Mouse (Mus musculus) adrenal gland, postnatal 14 days (tissue): Measurements from ENCODE around the gene Mpnd. TPM values are rescaled to one million over a fixed set of nuclear protein-coding genes. Genes with fewer than 3 reads are reported as not detected.

ENCODE experiments used
- DNase-seq: peaks from one replicate; pipeline ENCODE4 v3.0.0; 2021; ENCODE audit warnings: mixed read lengths
- total RNA-seq: library from RNA; stranded (reverse); gene quantifications from 2 replicates; pipeline ENCODE4 v1.2.3, GENCODE M21; 2021

Mpnd gene
- total RNA-seq, 1 experiment from 2014 or later, result 86.1 TPM

- peak; percentile 66 for DNase-seq
These were observed 19.2 kb upstream of the Mpnd start, which contains the start of gene Fsd1 for GRCm38 (mm10) chr17:55986030-55986961. Fsd1 (plus strand) TSS chr17:55986509.

GRCm38 (mm10) chr17:55990278-55990898 lies 15.1 kb upstream of the Mpnd start:
- no peak for DNase-seq

- DNase-seq, result peak; percentile 86
These were observed 9.5 kb upstream of the Mpnd start for GRCm38 (mm10) chr17:55996007-55996406.

GRCm38 (mm10) chr17:55999794-56000499 lies 5.6 kb upstream of the Mpnd start:
- no peak for DNase-seq

- DNase-seq, result no peak
These were observed 2.5 kb upstream of the Mpnd start for GRCm38 (mm10) chr17:56003000-56003399.

- DNase-seq, result no peak
These were observed 1.4 kb downstream of the Mpnd start for GRCm38 (mm10) chr17:56006956-56007355.

- peak; percentile 9 for DNase-seq
These were observed 2.2 kb downstream of the Mpnd start for GRCm38 (mm10) chr17:56007444-56008355.

GRCm38 (mm10) chr17:56008356-56009087 lies 3.0 kb downstream of the Mpnd start:
- peak; percentile 97 for DNase-seq

- DNase-seq, result peak; percentile 97
These were observed 3.8 kb downstream of the Mpnd start for GRCm38 (mm10) chr17:56009088-56009961.

- DNase-seq, result peak; percentile 15
These were observed 4.4 kb downstream of the Mpnd start for GRCm38 (mm10) chr17:56009962-56010240.

- peak; percentile 21 for DNase-seq
These were observed 4.7 kb downstream of the Mpnd start for GRCm38 (mm10) chr17:56010255-56010654.

GRCm38 (mm10) chr17:56010681-56011080 lies 5.2 kb downstream of the Mpnd start:
- peak; percentile 93 for DNase-seq

- no peak for DNase-seq
These were observed 5.9 kb downstream of the Mpnd start for GRCm38 (mm10) chr17:56011441-56011840.

- DNase-seq, result no peak
These were observed 9.8 kb downstream of the Mpnd start for GRCm38 (mm10) chr17:56015293-56015692.

- no peak for DNase-seq
These were observed 10.9 kb downstream of the Mpnd start for GRCm38 (mm10) chr17:56016382-56016781.

- DNase-seq, result no peak
These were observed 11.6 kb downstream of the Mpnd start for GRCm38 (mm10) chr17:56016793-56017785.

- DNase-seq, result no peak
These were observed 12.3 kb downstream of the Mpnd start for GRCm38 (mm10) chr17:56017848-56018247.

- peak; percentile 79 for DNase-seq
These were observed 13.0 kb downstream of the Mpnd start for GRCm38 (mm10) chr17:56018347-56019131.
